Mouse (Mus musculus): ENCODE results near the gene Gm17018. TPM values are rescaled to one million over a fixed set of nuclear protein-coding genes. Genes with fewer than 3 reads are reported as not detected.

Gene Gm17018
- polyA plus RNA-seq, 1 experiment from 2014 or later, result 20.9 TPM

Other genes starting within 250 kb of the Gm17018 start
- gene Btrc, start 196.9 kb upstream of the Gm17018 start, polyA plus RNA-seq (2018), result 8.7 to 11.0 TPM (median 9.0 TPM) in 3 replicates
- 3.9 to 6.8 TPM (median 4.7 TPM) in 3 replicates for gene Poll, start 84 bp upstream of the Gm17018 start, polyA plus RNA-seq (2018)
- 18.7 to 53.4 TPM (median 32.9 TPM) in 3 replicates for gene Fbxw4, start 99.7 kb downstream of the Gm17018 start, polyA plus RNA-seq (2018)
- not detected in 3 replicates for gene Fgf8, start 182.3 kb downstream of the Gm17018 start, polyA plus RNA-seq (2018)
- gene Npm3, start 189.0 kb downstream of the Gm17018 start, polyA plus RNA-seq (2018), result 11.7 to 64.5 TPM (median 22.5 TPM) in 3 replicates
- 71.3 to 78.4 TPM (median 71.7 TPM) in 3 replicates for gene Mgea5, start 223.2 kb downstream of the Gm17018 start, polyA plus RNA-seq (2018)